Mouse (Mus musculus): ENCODE results near the gene Top2b.

- TF ChIP-seq MEF2A (IDR thresholded peaks at IDR 0.05; ENCODE audit: borderline replicate concordance, low read depth, low read length) = no peak
- no peak for TF ChIP-seq CTCF (conservative IDR thresholded peaks at IDR 0.05 in 1 of 2, IDR thresholded peaks at IDR 0.05 in 1 of 2; ENCODE audit: low read depth in 2 of 2, low read length in 2 of 2)
Observed at GRCm38 (mm10) chr14:16480621-16481020, 115.6 kb downstream of the Top2b start.
